Mouse (Mus musculus) thymus, adult 2 months (tissue): ENCODE measurements around the gene 1700013G24Rik. TPM values are rescaled to one million over a fixed set of nuclear protein-coding genes. Genes with fewer than 3 reads are reported as not detected.

Source experiments
- DNase-seq: peaks from one replicate; pipeline ENCODE4 v3.0.0; 2021
- H3K27ac ChIP-seq: fragments of 200-500 bp; 2 replicates; pipeline ENCODE4 v1.5.1; 2012; ENCODE audit warnings: low read length, control low read depth; ENCODE audit not compliant: control insufficient read depth, insufficient read depth
- H3K27me3 ChIP-seq: fragments of 200-500 bp; 2 replicates; pipeline ENCODE4 v1.6.1; 2012; ENCODE audit warnings: mild to moderate bottlenecking, low read length, moderate library complexity, mixed read lengths; ENCODE audit not compliant: control insufficient read depth, insufficient read depth
- H3K36me3 ChIP-seq: fragments of 200-500 bp; 2 replicates; pipeline ENCODE4 v1.6.1; 2012; ENCODE audit warnings: mild to moderate bottlenecking, low read length, moderate library complexity; ENCODE audit not compliant: control insufficient read depth, insufficient read depth
- H3K4me1 ChIP-seq: fragments of 200-500 bp; replicated peaks from 2 replicates; pipeline ENCODE4 v1.6.1; 2012; ENCODE audit warnings: low read length; ENCODE audit not compliant: control insufficient read depth, insufficient read depth
- H3K4me3 ChIP-seq: fragments of 200-500 bp; 2 replicates; pipeline ENCODE4 v1.5.1; 2012; ENCODE audit warnings: mild to moderate bottlenecking, low read length, control low read depth, moderate library complexity; ENCODE audit not compliant: control insufficient read depth, insufficient read depth
- CTCF ChIP-seq: fragments of 200-500 bp; IDR thresholded peaks from 2 replicates; pipeline ENCODE4 v1.5.1; 2012; ENCODE audit warnings: mild to moderate bottlenecking, control low read depth, low read length, moderate library complexity, borderline replicate concordance; ENCODE audit not compliant: control insufficient read depth, poor library complexity, insufficient read depth; ENCODE audit errors: extremely low read depth
- POLR2A ChIP-seq: fragments of 200-500 bp; IDR thresholded peaks from 2 replicates; pipeline ENCODE4 v1.6.1; 2012; ENCODE audit warnings: mild to moderate bottlenecking, low read length, control low read depth, moderate library complexity; ENCODE audit not compliant: control insufficient read depth, poor library complexity, insufficient read depth; ENCODE audit errors: extremely low read depth
- whole genome bisulfite sequencing: fragments of 180-500 bp; shearing (Covaris S2); methylation state at CpG from one replicate; pipeline ENCODE4 v1.1.7; 2018; 5-methylcytosine and 5-hydroxymethylcytosine counted together
- polyA plus RNA-seq: library from polyadenylated mRNA; depleted of rRNA; stranded (reverse); fragments of >200 nt; gene quantifications from 2 replicates; pipeline ENCODE4 v1.2.3, GENCODE M21; 2012

1700013G24Rik gene
- polyA plus RNA-seq, 1 experiment: 0.22 TPM

- no peaks in the 10 kb centered on the region for H3K27me3 ChIP-seq
- no peak for DNase-seq
- H3K27ac ChIP-seq: no peak overlapping the region
- no peak for TF ChIP-seq CTCF
- no peak for TF ChIP-seq POLR2A
- no peaks in the 10 kb centered on the region for H3K36me3 ChIP-seq
- H3K4me3 ChIP-seq: no peak overlapping the region
- H3K4me1 ChIP-seq: peaks cover 22% of the 10 kb centered on the region
- WGBS: 84% methylated on average over 4 of the region's 4 CpGs
These were observed 8.1 kb downstream of the 1700013G24Rik start for GRCm38 (mm10) chr4:137461217-137461616.

- WGBS: 91% methylated on average over 16 of the region's 16 CpGs
- TF ChIP-seq CTCF (no peak), POLR2A (no peak)
- no peaks in the 10 kb centered on the region for H3K36me3 ChIP-seq
- no peaks in the 10 kb centered on the region for H3K27me3 ChIP-seq
- H3K4me3 ChIP-seq: no peak overlapping the region
- H3K4me1 ChIP-seq: peaks cover 20% of the 10 kb centered on the region
- DNase-seq: no peak
- H3K27ac ChIP-seq: no peak overlapping the region
These were observed 9.1 kb downstream of the 1700013G24Rik start for GRCm38 (mm10) chr4:137461981-137462690.

GRCm38 (mm10) chr4:137465125-137465787 lies 12.2 kb downstream of the 1700013G24Rik start:
- Histone ChIP-seq H3K4me3 (no peak overlapping the region), H3K36me3 (no peaks in the 10 kb centered on the region), H3K4me1 (peaks cover 17% of the 10 kb centered on the region), H3K27me3 (no peaks in the 10 kb centered on the region), H3K27ac (no peak overlapping the region)
- DNase-seq: no peak
- TF ChIP-seq POLR2A (no peak), CTCF (no peak)
- WGBS: 86% methylated on average over 13 of the region's 13 CpGs

- Histone ChIP-seq H3K36me3 (no peaks in the 10 kb centered on the region), H3K27me3 (no peaks in the 10 kb centered on the region), H3K4me1 (peaks cover 17% of the 10 kb centered on the region), H3K4me3 (no peak overlapping the region), H3K27ac (no peak overlapping the region)
- 92% methylated on average over 4 of the region's 4 CpGs for WGBS
- DNase-seq: no peak
- TF ChIP-seq CTCF (no peak), POLR2A (no peak)
These were observed 13.9 kb downstream of the 1700013G24Rik start for GRCm38 (mm10) chr4:137466991-137467390.

- Histone ChIP-seq H3K4me3 (no peak overlapping the region), H3K27me3 (no peaks in the 10 kb centered on the region), H3K36me3 (no peaks in the 10 kb centered on the region), H3K27ac (no peak overlapping the region), H3K4me1 (peaks cover 15% of the 10 kb centered on the region)
- no peak for TF ChIP-seq POLR2A
- 94% methylated on average over 2 of the region's 2 CpGs for WGBS
- no peak for DNase-seq
These were observed 14.4 kb downstream of the 1700013G24Rik start for GRCm38 (mm10) chr4:137467525-137467924.

DNA sequence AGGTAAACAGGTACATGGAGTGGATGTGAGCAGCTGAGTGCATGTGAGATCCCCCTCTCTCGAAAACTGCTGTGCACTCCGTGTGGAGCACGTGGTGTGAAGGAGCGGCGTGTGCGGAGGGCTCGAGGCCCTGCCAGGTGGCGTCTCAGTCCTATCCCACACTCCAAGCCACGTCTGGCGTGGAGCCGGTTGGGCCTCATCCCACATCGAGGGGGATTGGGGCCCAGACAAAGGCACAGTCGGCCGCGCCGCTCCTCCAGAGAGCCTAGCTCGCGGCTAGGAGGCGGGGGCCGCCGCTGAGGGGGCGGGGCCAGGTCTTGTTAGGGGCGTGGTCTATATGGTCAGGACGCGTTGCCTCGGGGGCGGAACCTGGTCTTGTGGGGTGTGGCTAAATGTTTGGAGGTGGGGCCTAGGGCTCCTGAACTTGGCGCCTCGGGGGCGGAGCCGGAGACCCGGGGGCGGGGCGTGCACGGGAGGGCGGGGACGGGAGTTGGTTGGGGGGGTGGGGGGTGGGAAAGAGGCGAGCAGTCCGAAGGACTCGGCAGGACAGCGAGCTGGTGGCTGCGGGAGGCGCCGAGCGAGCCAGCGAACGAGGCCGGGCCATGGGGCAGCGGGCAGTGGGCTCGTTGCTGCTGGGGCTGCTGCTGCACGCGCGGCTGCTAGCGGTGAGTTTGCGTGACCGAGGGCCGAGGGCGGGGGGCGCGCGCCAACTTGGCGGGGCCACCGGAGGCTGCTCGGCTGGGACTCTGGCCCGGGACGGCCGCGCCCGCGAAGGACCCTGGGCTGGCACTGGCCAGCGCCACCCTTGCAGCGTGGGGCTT lies 15.4 kb downstream of the 1700013G24Rik start, which contains the start of gene Hspg2:
Hspg2 (plus strand) TSS at position 510 of the 821 bp plus-strand sequence.
- TF ChIP-seq POLR2A (no peak), CTCF (no peak)
- WGBS: 3% methylated on average over 72 of the region's 72 CpGs
- H3K27me3 ChIP-seq: no peaks in the 10 kb centered on the region
- DNase-seq: peak; percentile 89
- no peak within 1 kb of the TSS for H3K27ac ChIP-seq
- H3K4me1 ChIP-seq: peaks cover 10% of the 10 kb centered on the region
- peak within 1 kb of the TSS; percentile 24 for H3K4me3 ChIP-seq
- no peaks in the 10 kb centered on the region for H3K36me3 ChIP-seq
